Mouse (Mus musculus) heart, adult 2 months (tissue): ENCODE data around the gene 9130230L23Rik.

Source experiments
- CTCF ChIP-seq: fragments of 200-600 bp; IDR thresholded peaks from 2 replicates; pipeline ENCODE4 v1.8.1; 2022; ENCODE audit warnings: antibody characterized with exemption, mild to moderate bottlenecking, moderate library complexity
- POLR2A ChIP-seq: fragments of 200-500 bp; IDR thresholded peaks from 2 replicates; pipeline ENCODE4 v1.6.1; 2011; ENCODE audit warnings: mild to moderate bottlenecking, low read depth, low read length, control low read depth; ENCODE audit not compliant: insufficient read depth

DNA sequence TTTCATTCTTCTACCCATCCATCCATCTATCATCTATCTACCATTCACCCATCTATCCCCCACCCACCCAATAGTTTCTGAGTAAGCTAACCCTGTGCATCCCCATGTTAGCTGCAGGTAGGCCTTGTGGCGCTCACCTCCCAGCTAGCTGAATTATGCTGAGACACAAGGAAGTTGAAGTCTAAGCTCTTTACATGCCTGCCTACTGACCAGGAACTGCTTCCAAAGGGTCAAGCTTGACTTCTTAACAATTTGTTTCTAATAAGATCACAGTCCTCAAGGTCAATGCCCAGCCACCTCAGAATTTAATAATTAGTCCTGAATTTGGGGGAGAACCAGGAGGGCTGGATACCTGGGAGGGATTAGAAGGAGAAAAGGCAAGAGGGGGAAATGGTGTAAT lies 28.7 kb upstream of the 9130230L23Rik start:
- TF ChIP-seq CTCF (no peak), POLR2A (no peak)
